Mouse (Mus musculus): ENCODE results near the gene Atp6v0a1.

Gene Atp6v0a1

GRCm38 (mm10) chr11:101009046-101009887 is at the start of gene Atp6v0a1:
Atp6v0a1 (plus strand) TSS chr11:101009452.
- DNase-seq (ENCODE audit: low spot score in 2 of 2) = peak; percentile 98 to 99

GRCm38 (mm10) chr11:100959464-100959810 is 49.8 kb upstream of the Atp6v0a1 start:
- peak; percentile 48 to 78 for DNase-seq (ENCODE audit: low spot score in 2 of 2)

GRCm38 (mm10) chr11:100959826-100960225 is 49.4 kb upstream of the Atp6v0a1 start:
- no peak for DNase-seq (ENCODE audit: low spot score in 2 of 2)

GRCm38 (mm10) chr11:100960540-100960939 is 48.7 kb upstream of the Atp6v0a1 start:
- DNase-seq (ENCODE audit: low spot score in 2 of 2) = peak; percentile 67 to 71

- DNase-seq (ENCODE audit: low spot score in 2 of 2) = no peak
These were observed 46.8 kb upstream of the Atp6v0a1 start for GRCm38 (mm10) chr11:100962371-100962911.

- DNase-seq (ENCODE audit: low spot score in 2 of 2) = no peak
These were observed 45.6 kb upstream of the Atp6v0a1 start for GRCm38 (mm10) chr11:100963647-100964046.

- no peak for DNase-seq (ENCODE audit: low spot score in 2 of 2)
These were observed 45.1 kb upstream of the Atp6v0a1 start for GRCm38 (mm10) chr11:100964180-100964579.

GRCm38 (mm10) chr11:100964901-100965542 is 44.2 kb upstream of the Atp6v0a1 start:
- no peak for DNase-seq (ENCODE audit: low spot score in 2 of 2)

- DNase-seq (ENCODE audit: low spot score in 2 of 2) = no peak
These were observed 43.5 kb upstream of the Atp6v0a1 start for GRCm38 (mm10) chr11:100965760-100966159.

GRCm38 (mm10) chr11:100967376-100967775 is 41.9 kb upstream of the Atp6v0a1 start:
- DNase-seq (ENCODE audit: low spot score in 2 of 2) = no peak

- DNase-seq (ENCODE audit: low spot score in 2 of 2) = no peak
These were observed 41.3 kb upstream of the Atp6v0a1 start for GRCm38 (mm10) chr11:100967881-100968420.

- DNase-seq (ENCODE audit: low spot score in 2 of 2) = no peak
These were observed 40.8 kb upstream of the Atp6v0a1 start for GRCm38 (mm10) chr11:100968501-100968900.

- DNase-seq (ENCODE audit: low spot score in 2 of 2) = no peak
These were observed 40.0 kb upstream of the Atp6v0a1 start for GRCm38 (mm10) chr11:100969189-100969743.

- no peak for DNase-seq (ENCODE audit: low spot score in 2 of 2)
These were observed 39.3 kb upstream of the Atp6v0a1 start for GRCm38 (mm10) chr11:100969744-100970556.

GRCm38 (mm10) chr11:100970557-100970937 is 38.7 kb upstream of the Atp6v0a1 start, which contains the start of gene Cavin1:
Cavin1 (minus strand) TSS chr11:100970887.
- DNase-seq (ENCODE audit: low spot score in 2 of 2) = peak; percentile 71 to 77

- DNase-seq (ENCODE audit: low spot score in 2 of 2) = no peak
These were observed 37.8 kb upstream of the Atp6v0a1 start for GRCm38 (mm10) chr11:100971455-100971854.

- DNase-seq (ENCODE audit: low spot score in 2 of 2) = no peak
These were observed 36.0 kb upstream of the Atp6v0a1 start for GRCm38 (mm10) chr11:100973245-100973644.

- DNase-seq (ENCODE audit: low spot score in 2 of 2) = no peak
These were observed 34.8 kb upstream of the Atp6v0a1 start for GRCm38 (mm10) chr11:100974381-100974970.

GRCm38 (mm10) chr11:100975241-100975640 is 34.0 kb upstream of the Atp6v0a1 start:
- DNase-seq (ENCODE audit: low spot score in 2 of 2) = no peak

- DNase-seq (ENCODE audit: low spot score in 2 of 2) = no peak
These were observed 29.4 kb upstream of the Atp6v0a1 start for GRCm38 (mm10) chr11:100979887-100980286.

GRCm38 (mm10) chr11:100980438-100980837 is 28.8 kb upstream of the Atp6v0a1 start:
- DNase-seq (ENCODE audit: low spot score in 2 of 2) = no peak
